Mouse (Mus musculus) monocyte, adult 5-6 weeks (primary cell): ENCODE data around the gene Tmem52b. TPM values are rescaled to one million over a fixed set of nuclear protein-coding genes. Genes with fewer than 3 reads are reported as not detected.

Source experiments
- ATAC-seq: fragments of 153-309, 156-312 bp; replicated peaks from 2 replicates; pipeline ENCODE4 v1.8.0; 2017; ENCODE audit warnings: mild to moderate bottlenecking; ENCODE audit not compliant: low TSS enrichment, insufficient number of reproducible peaks, severe bottlenecking, poor library complexity, low FRiP score
- total RNA-seq: library from RNA; stranded (forward); fragments of 200-1000, 200-491, 200-594 nt; gene quantifications from 3 replicates; pipeline ENCODE4 v1.2.3, GENCODE M21; 2017

The Tmem52b gene
- total RNA-seq: 1.9 TPM in 1 of 3 replicates, not detected in the others

DNA sequence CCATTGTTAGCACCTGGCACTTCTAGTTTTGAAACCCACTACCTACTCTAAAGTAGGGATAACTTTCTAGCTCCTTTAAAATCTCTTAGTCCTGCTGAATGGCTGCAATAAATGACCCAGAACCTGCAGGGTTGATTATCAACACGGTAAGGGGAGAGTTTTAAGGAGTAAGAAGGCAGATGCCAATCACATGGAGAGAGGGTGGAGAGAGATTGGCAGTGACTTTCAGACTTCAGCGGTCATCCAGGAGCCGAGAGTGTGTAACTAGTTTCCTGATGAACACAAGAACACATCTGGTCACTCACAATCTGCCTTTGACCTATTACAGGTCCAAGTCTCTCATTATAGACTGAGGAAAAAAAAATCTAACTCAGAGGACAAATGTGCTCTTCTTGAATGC is at the start of gene Tmem52b:
Gene Tmem52b, plus strand, starts transcription at position 189 of the 400 bp plus-strand sequence.
- ATAC-seq: no peak

- ATAC-seq: peak; percentile 56
These were observed 41.0 kb upstream of the Tmem52b start for GRCm38 (mm10) chr6:129471386-129471785.

DNA sequence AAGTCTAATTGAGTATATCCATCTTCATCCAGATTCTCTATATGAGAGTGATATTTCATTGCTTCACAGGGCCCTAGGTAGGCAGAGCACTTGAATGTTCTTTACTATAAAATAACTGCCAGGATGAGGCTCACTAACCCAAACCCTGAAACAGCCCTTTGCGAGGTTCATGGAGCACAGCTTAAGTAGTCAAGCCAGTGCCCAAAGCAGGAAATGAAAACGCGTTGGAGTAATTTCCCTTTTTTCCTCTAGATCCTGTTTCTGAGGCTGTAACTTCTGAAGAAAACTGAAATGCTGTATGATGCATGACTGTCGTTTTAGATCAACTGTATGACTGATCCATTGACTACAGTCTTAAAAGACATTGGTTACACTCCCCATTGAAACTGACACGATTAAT is 39.7 kb upstream of the Tmem52b start:
- peak; percentile 66 for ATAC-seq

GRCm38 (mm10) chr6:129476404-129477126 is 35.8 kb upstream of the Tmem52b start:
- ATAC-seq: no peak; the same call in 1 of the 2 replicates

GRCm38 (mm10) chr6:129480089-129480958 is 32.0 kb upstream of the Tmem52b start:
- no peak for ATAC-seq

DNA sequence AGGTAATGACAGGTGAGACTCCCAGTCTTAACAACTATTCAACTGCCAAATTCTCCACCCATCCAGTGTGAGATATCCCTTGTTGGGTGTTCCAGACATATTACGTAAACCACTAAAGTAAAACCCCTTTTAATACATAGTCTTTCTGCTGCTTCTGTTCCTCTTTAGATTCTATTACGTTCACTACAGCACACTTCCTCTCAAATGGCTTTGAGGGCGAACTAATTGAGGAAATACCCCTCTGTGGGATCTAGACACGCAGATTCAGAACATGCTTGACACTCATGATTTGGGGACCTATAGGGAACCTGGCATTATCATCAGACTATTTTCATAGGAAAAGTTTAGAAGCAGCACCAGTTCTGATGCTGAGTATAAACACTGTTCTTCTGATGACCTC is 17.4 kb upstream of the Tmem52b start:
- peak; percentile 84 for ATAC-seq

DNA sequence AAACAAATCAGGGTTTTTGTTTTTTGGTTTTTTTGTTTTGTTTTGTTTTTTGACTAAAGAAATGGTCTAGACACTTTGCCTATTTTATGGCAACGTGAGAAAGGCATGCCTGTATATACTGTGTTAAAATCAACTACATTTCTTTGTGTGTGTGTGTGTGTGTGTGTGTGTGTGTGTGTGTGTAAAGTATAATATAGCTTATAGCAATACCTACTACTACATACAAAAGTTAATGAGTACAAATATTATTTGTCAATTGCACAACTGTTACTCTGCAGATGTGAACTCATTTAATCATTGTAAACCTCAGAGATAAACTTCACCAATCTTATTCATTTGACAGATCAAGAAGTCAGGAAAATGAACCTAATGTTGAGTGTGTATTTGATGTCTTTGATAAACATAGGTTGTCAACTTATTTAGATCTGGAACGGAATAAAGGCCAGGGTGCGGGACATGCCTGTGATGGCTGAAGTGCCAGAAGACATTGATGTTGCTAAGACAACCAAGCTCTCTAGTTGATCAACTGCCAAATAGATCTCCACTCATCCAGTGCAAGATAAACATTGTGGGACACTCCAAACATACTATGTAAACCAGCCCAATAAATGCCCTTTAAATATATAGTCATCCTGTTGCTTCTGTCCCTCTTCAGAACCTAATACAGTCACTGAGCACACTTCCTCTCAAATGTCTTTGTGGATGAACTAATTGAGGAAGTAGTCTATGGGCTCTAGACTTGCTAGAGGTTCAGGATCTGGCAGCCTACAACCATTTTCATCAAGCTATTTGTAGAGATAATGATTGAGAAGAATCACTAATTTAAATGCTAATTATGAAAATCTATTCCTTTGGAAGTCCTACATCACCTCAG is 14.8 kb upstream of the Tmem52b start:
- peak; percentile 51 for ATAC-seq

DNA sequence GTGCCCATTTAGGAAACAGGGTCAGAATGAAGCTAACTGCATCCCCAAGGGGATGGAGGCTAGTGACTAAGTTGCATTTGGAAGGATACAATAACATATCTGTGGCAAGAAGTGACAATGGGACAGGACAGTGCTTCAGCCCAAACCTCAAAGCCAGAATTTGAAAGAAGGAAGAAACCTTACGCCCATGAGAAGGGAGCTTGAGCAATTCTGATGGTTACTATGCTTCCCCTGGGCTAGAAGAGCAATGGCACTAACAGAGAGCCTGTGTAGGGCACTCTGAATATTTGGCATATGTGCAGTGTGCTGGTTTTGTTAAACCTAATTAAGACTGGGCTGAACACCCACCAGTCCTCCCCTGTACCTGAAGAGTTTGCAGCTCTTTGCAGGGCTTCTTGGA is 12.8 kb upstream of the Tmem52b start:
- ATAC-seq: peak; percentile 64; the same call in 1 of the 2 replicates

GRCm38 (mm10) chr6:129503471-129503870 is 8.9 kb upstream of the Tmem52b start:
- no peak for ATAC-seq

DNA sequence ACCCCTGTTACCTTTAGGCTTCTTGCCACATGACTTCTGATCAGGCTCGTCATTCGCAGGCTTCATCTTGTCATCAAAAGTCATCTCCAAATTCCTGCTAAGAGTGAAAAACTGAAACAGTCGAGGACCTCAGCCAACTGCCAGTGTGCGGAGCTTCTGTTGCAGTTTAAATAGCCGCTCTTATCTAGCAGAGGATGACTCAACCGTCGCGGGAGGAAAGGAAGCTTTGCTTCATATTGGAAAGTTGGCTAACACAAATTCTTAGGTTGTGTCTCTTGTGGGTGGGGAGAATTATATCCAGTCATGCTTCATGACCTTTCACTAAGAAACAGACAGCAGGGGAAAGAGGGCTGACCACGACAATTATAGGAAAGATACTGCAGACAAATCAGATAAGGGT is 5.3 kb upstream of the Tmem52b start, which contains the start of gene Olr1:
Gene Olr1, minus strand, starts transcription at position 142 of the 400 bp plus-strand sequence.
- peak; percentile 53; the same call in 1 of the 2 replicates for ATAC-seq

DNA sequence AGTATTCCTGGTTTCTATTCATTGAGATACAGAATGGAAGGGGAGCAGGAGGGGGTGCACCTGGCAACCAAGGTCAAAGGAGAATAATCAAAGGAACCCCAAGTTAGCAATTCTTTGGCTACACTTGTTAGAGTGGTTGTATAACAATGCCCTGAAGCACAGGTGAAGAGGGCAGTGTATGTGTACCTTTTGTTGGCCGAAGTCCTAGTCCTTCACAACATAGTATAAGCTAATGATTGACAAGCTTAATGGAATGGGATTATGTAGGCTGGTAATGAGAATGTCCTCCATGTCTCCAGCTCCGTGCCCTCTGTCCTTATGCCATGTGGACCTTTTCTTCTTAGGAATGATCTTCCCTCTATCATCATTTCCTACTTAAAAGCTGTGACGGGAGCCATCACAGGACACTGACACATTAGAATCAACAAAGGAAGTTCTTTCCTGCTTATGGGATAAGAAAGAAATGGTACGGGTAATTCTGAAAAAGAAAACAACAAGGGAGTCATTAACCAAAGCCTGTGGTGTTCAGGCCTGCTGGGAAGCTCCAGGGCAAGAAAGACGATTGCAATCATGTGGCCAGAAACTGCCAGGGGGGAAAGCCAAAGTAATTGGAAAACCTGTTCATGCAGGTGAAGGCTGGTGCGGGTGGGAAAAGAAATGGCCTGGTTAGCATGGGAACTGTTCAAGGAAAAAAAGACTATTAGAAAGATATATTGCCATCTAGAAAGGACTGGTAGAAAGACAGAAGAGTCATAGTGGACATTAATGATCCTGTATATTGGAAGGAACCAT is 2.0 kb upstream of the Tmem52b start:
- ATAC-seq: no peak

- ATAC-seq: no peak
These were observed 513 bp downstream of the Tmem52b start for GRCm38 (mm10) chr6:129512868-129513267.

- ATAC-seq: no peak
These were observed 1.1 kb downstream of the Tmem52b start for GRCm38 (mm10) chr6:129513409-129513808.

DNA sequence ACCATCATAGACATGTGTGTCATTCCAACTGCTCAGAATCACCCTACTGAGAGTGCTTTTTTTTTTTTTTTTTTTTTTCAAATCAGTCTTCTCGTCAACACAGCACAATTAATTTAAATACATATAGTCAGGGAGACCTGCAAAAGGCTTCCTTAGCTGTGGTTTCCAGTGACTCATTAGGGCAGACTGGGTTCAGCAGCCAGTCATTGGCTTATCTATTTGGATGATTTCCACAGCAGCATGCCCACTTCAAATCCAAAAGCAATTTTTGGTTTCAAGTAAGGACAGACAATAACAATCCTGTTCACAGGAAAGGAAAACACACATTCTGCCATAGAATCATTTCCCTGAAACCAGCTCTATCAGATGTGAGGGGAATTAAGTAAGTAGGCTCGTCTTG is 2.0 kb downstream of the Tmem52b start:
- ATAC-seq: no peak

DNA sequence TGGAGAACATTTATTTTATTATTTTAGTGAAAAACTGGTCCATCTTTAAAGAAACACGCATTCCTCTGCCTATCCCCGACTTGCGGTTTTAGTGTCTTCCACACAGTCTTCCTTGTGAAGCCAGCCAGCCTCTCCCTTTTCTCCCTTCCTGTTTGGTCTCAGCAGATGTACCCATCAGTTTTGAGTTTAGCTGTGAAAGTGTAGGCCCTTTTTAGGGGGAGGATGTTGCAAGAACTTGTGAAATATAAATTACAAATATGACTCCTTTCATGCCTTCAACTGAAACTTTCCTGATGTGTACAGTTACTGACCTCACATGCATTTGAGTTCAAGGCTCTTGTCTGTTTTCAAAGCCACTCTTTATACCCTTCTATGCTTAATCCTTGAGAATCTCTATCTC is 2.7 kb downstream of the Tmem52b start:
- peak; percentile 45; the same call in 1 of the 2 replicates for ATAC-seq

DNA sequence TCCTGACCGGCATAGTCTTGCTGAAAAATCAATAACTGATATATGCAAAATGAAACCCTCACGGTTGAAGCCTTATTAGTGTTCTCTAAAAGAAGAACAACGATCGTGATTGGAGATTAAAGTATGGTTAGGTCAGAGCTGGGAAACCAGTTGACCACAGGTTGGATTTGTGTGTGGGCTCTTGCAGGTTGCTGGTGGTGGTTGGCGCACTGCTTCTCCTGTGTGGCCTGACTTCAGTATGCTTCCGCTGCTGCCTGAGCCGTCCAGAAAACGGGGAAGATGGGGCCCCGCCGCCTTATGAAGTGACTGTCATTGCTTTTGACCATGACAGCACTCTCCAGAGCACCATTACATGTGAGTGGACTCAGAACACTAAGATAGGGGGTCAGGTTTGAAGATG is 4.0 kb downstream of the Tmem52b start:
- ATAC-seq: 0 out of 2 replicates have a peak, but pooled peaks have one; percentile 11

DNA sequence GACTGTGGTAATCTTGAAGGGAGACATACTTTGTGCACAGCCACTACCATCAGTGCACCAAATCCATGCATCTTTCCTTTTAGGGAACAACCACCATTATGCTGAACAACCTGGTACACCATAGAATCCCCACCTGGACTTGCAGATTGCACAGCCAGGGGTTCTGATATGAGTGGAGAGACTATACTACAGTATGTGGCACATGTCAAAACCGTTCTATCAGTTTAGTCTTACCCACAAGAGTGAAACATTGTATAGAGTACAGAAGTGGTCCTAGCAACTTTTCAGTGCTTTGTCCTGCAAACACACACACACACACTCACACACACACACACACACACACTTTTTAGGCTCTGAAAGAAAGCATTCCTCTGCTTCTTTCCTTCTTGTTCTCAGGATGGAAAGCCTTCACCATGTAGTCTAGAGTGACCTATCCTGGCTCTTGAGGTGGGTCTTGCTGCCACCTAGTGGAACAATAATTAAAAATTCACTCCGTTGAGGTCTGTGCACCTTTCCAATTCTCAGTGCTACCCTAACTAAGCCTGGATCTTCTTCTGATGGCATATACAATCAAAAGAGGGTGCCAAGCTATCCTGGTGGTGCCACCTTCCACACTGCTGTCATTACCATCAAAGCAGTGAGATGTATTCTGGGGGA is 5.5 kb downstream of the Tmem52b start:
- ATAC-seq: peak; percentile 62; the same call in 1 of the 2 replicates
